Mouse (Mus musculus) small intestine, adult 10 weeks (tissue): ENCODE results near the gene Gm1113. TPM values are rescaled to one million over a fixed set of nuclear protein-coding genes. Genes with fewer than 3 reads are reported as not detected.

Source experiments
- polyA plus RNA-seq: library from polyadenylated mRNA; stranded (reverse); fragments of 350-450 nt; fragmentation: Illumina TruSeq; extraction: RNeasy Lipid Tissue Mini Kit (QIAGEN cat#74804); gene quantifications from one replicate; pipeline ENCODE4 v1.2.3, GENCODE M21; 2014; ENCODE audit warnings: low replicate concordance

Gene Gm1113
- polyA plus RNA-seq: not detected

DNA sequence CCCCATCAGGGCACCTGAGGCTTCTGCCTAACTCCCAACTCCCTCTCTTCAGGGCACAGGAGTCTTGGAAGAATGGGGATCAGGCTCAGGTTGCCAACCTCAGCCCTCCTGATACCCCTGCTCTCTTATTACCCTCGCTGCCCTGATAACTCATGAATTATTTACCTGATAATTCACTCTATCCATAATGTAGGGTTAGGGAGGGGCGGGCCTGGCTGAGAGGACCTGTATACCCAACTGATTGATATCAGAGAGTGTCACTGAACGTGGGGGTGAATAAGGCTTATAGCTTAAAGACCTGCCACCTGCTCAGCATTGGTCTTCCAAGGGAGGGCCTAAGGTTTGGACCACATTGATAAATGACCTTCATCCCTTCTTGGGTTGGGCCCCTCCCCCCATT is at the start of gene Gm1113:
Gene Gm1113, minus strand, starts transcription at position 101 of the 400 bp plus-strand sequence.

DNA sequence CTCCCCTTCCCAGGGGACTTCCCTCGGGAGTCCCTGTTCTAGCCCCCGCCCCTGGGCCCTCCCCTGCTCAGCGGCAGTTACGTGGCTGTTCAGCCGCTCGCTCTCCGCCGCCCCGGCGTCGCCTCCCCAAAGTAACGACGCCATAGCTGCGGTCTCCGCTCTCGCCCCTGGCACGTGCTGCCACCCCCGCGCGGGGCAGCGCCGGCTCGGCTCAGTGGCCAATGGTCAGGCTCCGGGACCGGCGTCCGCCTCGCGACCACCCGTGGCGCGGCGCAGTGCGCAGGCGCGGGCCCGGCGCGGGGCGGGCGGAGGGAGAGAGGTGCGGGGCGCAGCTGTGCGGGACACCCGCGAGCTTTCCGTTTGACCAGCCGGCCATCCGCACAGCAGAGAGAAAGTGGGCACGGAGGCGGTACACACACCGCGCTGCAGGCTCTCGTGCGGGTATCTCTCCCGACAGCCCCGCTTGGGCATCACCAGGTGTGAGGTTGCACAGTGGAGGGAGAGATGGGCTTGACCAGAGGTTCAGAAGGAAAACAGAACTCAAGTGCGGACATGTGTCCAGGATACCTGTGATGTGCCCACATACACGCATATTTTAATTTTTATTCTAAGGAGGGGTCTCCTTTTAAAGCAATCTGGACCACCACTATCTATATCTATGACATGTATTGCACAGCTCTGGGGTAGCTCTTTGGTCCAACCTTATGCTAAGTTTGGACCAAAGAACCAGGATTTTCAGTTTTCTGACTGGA is 40.4 kb upstream of the Gm1113 start, which contains the start of the genes Ddx25 and Pus3:
Gene Ddx25, minus strand, starts transcription at position 272 of the 752 bp plus-strand sequence.
Gene Pus3, plus strand, starts transcription at position 339 of the 752 bp plus-strand sequence.

Other genes starting within 250 kb of the Gm1113 start
- 3.2 TPM for gene Cdon, start 97.1 kb downstream of the Gm1113 start, polyA plus RNA-seq
- 0.07 TPM for gene Ddx25, start 40.3 kb upstream of the Gm1113 start, polyA plus RNA-seq
- gene Pus3, start 40.3 kb upstream of the Gm1113 start, polyA plus RNA-seq: 27.5 TPM
- 0.30 TPM for gene Pate2, start 52.0 kb upstream of the Gm1113 start, polyA plus RNA-seq
- 10.4 TPM for gene Hyls1, start 52.1 kb upstream of the Gm1113 start, polyA plus RNA-seq
- gene Pate4, start 93.7 kb upstream of the Gm1113 start, polyA plus RNA-seq: 0.56 TPM
- gene Pate3, start 129.9 kb upstream of the Gm1113 start, polyA plus RNA-seq: not detected
- gene Pate1, start 169.1 kb upstream of the Gm1113 start, polyA plus RNA-seq: not detected
- not detected for gene Gm17677, start 222.8 kb upstream of the Gm1113 start, polyA plus RNA-seq